In genomic region chr6:91683121-91683520, GRCm38 (mm10) we compare ENCODE assay signal across 8 mouse cellular contexts. TPM values are rescaled to one million over a fixed set of nuclear protein-coding genes. Genes with fewer than 3 reads are reported as not detected.
DNase-seq lines count a peak whose midpoint lies in the region; ATAC-seq and TF ChIP-seq lines count a peak whose summit lies in the region.

No protein-coding gene starts in this region.

- no peaks in the 10 kb centered on the region for H3K27me3 ChIP-seq in hindbrain, embryonic 12.5 days
- no peaks in the 10 kb centered on the region for H3K27me3 ChIP-seq in neural tube, embryonic 15.5 days (replicated peaks)

- no peak for TF ChIP-seq POLR2A in embryonic fibroblast, embryonic 13.5 days (IDR thresholded peaks at IDR 0.05; ENCODE audit: low read depth, low read length)

- ATAC-seq in hindbrain, embryonic 12.5 days (ENCODE audit: low FRiP score): no peak
- ATAC-seq in neural tube, embryonic 15.5 days (ENCODE audit: low FRiP score): no peak

- no peaks in the 10 kb centered on the region for H3K36me3 ChIP-seq in hindbrain, embryonic 12.5 days
- no peaks in the 10 kb centered on the region for H3K36me3 ChIP-seq in neural tube, embryonic 15.5 days

- no peak; the same call in 1 of the 2 replicates for TF ChIP-seq CTCF in left cerebral cortex, adult 2 months (IDR thresholded peaks at IDR 0.05)
- TF ChIP-seq CTCF in embryonic fibroblast, embryonic 13.5 days (IDR thresholded peaks at IDR 0.05; ENCODE audit: borderline replicate concordance, insufficient read depth, low read length): peak; percentile 40; the same call in 1 of the 2 replicates

- H3K9me3 ChIP-seq in hindbrain, embryonic 12.5 days (replicated peaks): no peaks in the 10 kb centered on the region
- no peaks in the 10 kb centered on the region for H3K9me3 ChIP-seq in neural tube, embryonic 15.5 days (replicated peaks)

- H3K4me3 ChIP-seq in left cerebral cortex, adult 2 months: no peak overlapping the region
- no peak overlapping the region for H3K4me3 ChIP-seq in embryonic fibroblast, embryonic 13.5 days (ENCODE audit: insufficient read depth, low read length)
- peak overlapping the region; percentile 90; the same call in 1 of the 2 replicates for H3K4me3 ChIP-seq in hindbrain, embryonic 12.5 days
- peak overlapping the region; percentile 63; the same call in 1 of the 2 replicates for H3K4me3 ChIP-seq in neural tube, embryonic 15.5 days (replicated peaks)

- H3K4me1 ChIP-seq in embryonic fibroblast, embryonic 13.5 days (ENCODE audit: control insufficient read depth, insufficient read depth, low read length): peaks cover 15% of the 10 kb centered on the region; the same call in 1 of the 2 replicates
- H3K4me1 ChIP-seq in hindbrain, embryonic 12.5 days: peaks cover 53% of the 10 kb centered on the region
- peaks cover 51% of the 10 kb centered on the region for H3K4me1 ChIP-seq in neural tube, embryonic 15.5 days

- H3K27ac ChIP-seq in left cerebral cortex, adult 2 months: peak overlapping the region; percentile 89
- H3K27ac ChIP-seq in embryonic fibroblast, embryonic 13.5 days (ENCODE audit: insufficient read depth, low read length): no peak overlapping the region
- H3K27ac ChIP-seq in hindbrain, embryonic 12.5 days: peak overlapping the region; percentile 97
- H3K27ac ChIP-seq in neural tube, embryonic 15.5 days (replicated peaks): peak overlapping the region; percentile 92

- no peak for DNase-seq in left cerebral cortex, adult 2 months (ENCODE audit: extremely low spot score in 1 of 2, low spot score in 2 of 2)
- DNase-seq in left cerebral cortex, adult 11 months (ENCODE audit: low spot score): no peak
- DNase-seq in lung, adult 18-20 months: peak; percentile 50 to 62
- no peak for DNase-seq in urinary bladder, postnatal 14 days (ENCODE audit: low spot score)
- DNase-seq in right cerebral cortex, postnatal 36 days (ENCODE audit: low spot score in 2 of 2): no peak

- peak overlapping the region; percentile 87 for H3K4me2 ChIP-seq in hindbrain, embryonic 12.5 days (replicated peaks)
- peak overlapping the region; percentile 86 for H3K4me2 ChIP-seq in neural tube, embryonic 15.5 days

- peak overlapping the region; percentile 64 for H3K9ac ChIP-seq in hindbrain, embryonic 12.5 days
- H3K9ac ChIP-seq in neural tube, embryonic 15.5 days (replicated peaks): no peak overlapping the region

- 56% methylated on average over 3 of the region's 3 CpGs for WGBS in hindbrain, embryonic 12.5 days
- 50% methylated on average over 3 of the region's 3 CpGs for WGBS in neural tube, embryonic 15.5 days

- intact Hi-C loops in left cerebral cortex, adult 2 months (cut with DNase I): loop anchor here (5.0 kb wide), 1 partner anchor 156 kb away; no protein-coding TSS in a partner anchor

RNA-seq across cellular contexts. Expression of gene Slc6a6, which starts 0.7 kb away (rescaled TPM):
- 100 to 1,000 TPM; 127 to 147 TPM for total RNA-seq in left cerebral cortex, adult 2 months (2021)
- polyA plus RNA-seq in embryonic fibroblast, embryonic 13.5 days (2011; ENCODE audit: insufficient read length, low read depth, missing spikeins): 79.8 and 108 TPM in 2 replicates
- 70.2 and 78.0 TPM in 2 replicates for polyA plus RNA-seq in hindbrain, embryonic 12.5 days (2016; fragmentation: Nextera tagmentation; extraction: Ambion mirVana)
- polyA plus RNA-seq in neural tube, embryonic 15.5 days (2015; fragmentation: Nextera tagmentation; extraction: Ambion mirVana): 89.5 and 102 TPM in 2 replicates

Comparison
In these comparisons a context has a peak if more than half of its experiments do, and no peak if none do; other contexts are left out.
1. DNase-seq: peak in lung, adult 18-20 months (2 of 2); none in left cerebral cortex, adult 2 months (0 of 2), left cerebral cortex, adult 11 months (single experiment), urinary bladder, postnatal 14 days (single experiment) and right cerebral cortex, postnatal 36 days (0 of 2).
2. H3K4me3 ChIP-seq: peak in hindbrain, embryonic 12.5 days (single experiment) and neural tube, embryonic 15.5 days (single experiment); none in left cerebral cortex, adult 2 months (single experiment) and embryonic fibroblast, embryonic 13.5 days (single experiment).